Mouse (Mus musculus): ENCODE measurements at regions not wholly inside any gene's neighbourhood (a gene's known extent, or its start where the extent isn't known, plus 50 kb on each side); places are given as distances from the start of the nearest gene placed in this dataset.

DNA sequence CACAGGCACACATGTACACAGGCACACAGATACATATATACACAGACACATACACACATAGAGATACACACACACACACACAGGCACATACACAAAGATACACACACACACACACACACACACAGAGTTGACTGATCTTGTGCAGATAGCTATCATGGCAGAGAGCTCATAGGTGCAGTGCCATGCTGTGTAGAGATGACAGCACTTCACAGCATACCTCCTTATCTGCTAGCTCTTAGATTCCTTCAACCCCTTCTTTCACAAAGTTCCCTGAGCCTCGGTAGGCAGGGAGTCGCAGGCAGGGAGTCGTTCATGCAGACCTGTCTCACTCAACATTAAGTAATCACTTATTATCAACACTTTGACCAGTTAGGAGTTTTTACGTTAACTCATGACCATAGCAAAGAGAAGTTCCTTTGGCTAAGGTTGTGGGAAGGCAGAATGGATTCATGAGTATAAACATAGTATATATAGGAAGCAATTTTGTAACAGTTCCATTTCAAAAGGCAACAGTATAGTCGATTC is 74.4 kb upstream of the Klf13 start:
- no peak for TF ChIP-seq CTCF (IDR thresholded peaks at IDR 0.05; ENCODE audit: control insufficient read depth, insufficient read depth, low read length)
- no peak for TF ChIP-seq POLR2A (IDR thresholded peaks at IDR 0.05; ENCODE audit: borderline replicate concordance, control insufficient read depth, low read depth, low read length)

All from bone marrow, adult 2 months (tissue).